Mouse (Mus musculus): ENCODE data around the gene Krtap10-10.
"Not testable (repeated sequence)": the region's sequence is repeated elsewhere in the genome, so short reads cannot be mapped to it uniquely, and the experiment has no call there.

The Krtap10-10 gene

GRCm38 (mm10) chr10:77835647-77836046 lies at the start of gene Krtap10-10:
Krtap10-10 (plus strand) TSS chr10:77835947.
- H3K4me1 ChIP-seq (replicated peaks; ENCODE audit: low read depth, low read length), result 0 out of 2 replicates have a peak, but pooled peaks cover 5% of the 10 kb centered on the region
- H3K36me3 ChIP-seq (ENCODE audit: insufficient read depth, low read length), result no peaks in the 10 kb centered on the region
- TF ChIP-seq NANOG (IDR thresholded peaks at IDR 0.05; ENCODE audit: borderline replicate concordance, low read length), result no peak
- TF ChIP-seq POU5F1 (IDR thresholded peaks at IDR 0.05; ENCODE audit: borderline replicate concordance, low read length), result no peak
- no peak for TF ChIP-seq CTCF (conservative IDR thresholded peaks at IDR 0.05; ENCODE audit: low read length)
- no peaks in the 10 kb centered on the region for H3K27me3 ChIP-seq (ENCODE audit: insufficient read depth, low read length)
- H3K9me3 ChIP-seq (ENCODE audit: low read length), result no peaks in the 10 kb centered on the region
- peak within 1 kb of the TSS; percentile 62 for H3K4me3 ChIP-seq (replicated peaks; ENCODE audit: low read length)

- H3K36me3 ChIP-seq (ENCODE audit: insufficient read depth, low read length); H3K4me3 ChIP-seq (replicated peaks; ENCODE audit: low read length); H3K27me3 ChIP-seq (ENCODE audit: insufficient read depth, low read length); H3K4me1 ChIP-seq (replicated peaks; ENCODE audit: low read depth, low read length); H3K9me3 ChIP-seq (ENCODE audit: low read length): not testable (repeated sequence)
Measured at GRCm38 (mm10) chr10:77787876-77788275, 47.9 kb upstream of the Krtap10-10 start, which contains the start of gene Gm7137. Gm7137 (minus strand) TSS chr10:77788200.

- Histone ChIP-seq H3K36me3 (ENCODE audit: insufficient read depth, low read length) (no peaks in the 10 kb centered on the region), H3K4me1 (replicated peaks; ENCODE audit: low read depth, low read length) (no peaks in the 10 kb centered on the region), H3K4me3 (replicated peaks; ENCODE audit: low read length) (no peak overlapping the region), H3K27me3 (ENCODE audit: insufficient read depth, low read length) (no peaks in the 10 kb centered on the region), H3K9me3 (ENCODE audit: low read length) (no peaks in the 10 kb centered on the region)
- TF ChIP-seq NANOG (IDR thresholded peaks at IDR 0.05; ENCODE audit: borderline replicate concordance, low read length) (no peak), POU5F1 (IDR thresholded peaks at IDR 0.05; ENCODE audit: borderline replicate concordance, low read length) (no peak), CTCF (conservative IDR thresholded peaks at IDR 0.05; ENCODE audit: low read length) (no peak)
Measured at GRCm38 (mm10) chr10:77788621-77789020, 47.1 kb upstream of the Krtap10-10 start.

GRCm38 (mm10) chr10:77794976-77795375 lies 40.8 kb upstream of the Krtap10-10 start, which contains the start of gene Gm9639:
Gm9639 (minus strand) TSS chr10:77795076.
- no peaks in the 10 kb centered on the region for H3K27me3 ChIP-seq (ENCODE audit: insufficient read depth, low read length)
- no peak for TF ChIP-seq POU5F1 (IDR thresholded peaks at IDR 0.05; ENCODE audit: borderline replicate concordance, low read length)
- TF ChIP-seq CTCF (conservative IDR thresholded peaks at IDR 0.05; ENCODE audit: low read length), result no peak
- TF ChIP-seq NANOG (IDR thresholded peaks at IDR 0.05; ENCODE audit: borderline replicate concordance, low read length), result no peak
- H3K36me3 ChIP-seq (ENCODE audit: insufficient read depth, low read length), result no peaks in the 10 kb centered on the region
- peaks cover 30% of the 10 kb centered on the region for H3K4me1 ChIP-seq (replicated peaks; ENCODE audit: low read depth, low read length)
- no peaks in the 10 kb centered on the region for H3K9me3 ChIP-seq (ENCODE audit: low read length)
- no peak within 1 kb of the TSS for H3K4me3 ChIP-seq (replicated peaks; ENCODE audit: low read length)

- Histone ChIP-seq H3K4me3 (replicated peaks; ENCODE audit: low read length) (no peak overlapping the region), H3K36me3 (ENCODE audit: insufficient read depth, low read length) (no peaks in the 10 kb centered on the region), H3K9me3 (ENCODE audit: low read length) (no peaks in the 10 kb centered on the region), H3K27me3 (ENCODE audit: insufficient read depth, low read length) (no peaks in the 10 kb centered on the region), H3K4me1 (replicated peaks; ENCODE audit: low read depth, low read length) (peaks cover 30% of the 10 kb centered on the region)
- TF ChIP-seq CTCF (conservative IDR thresholded peaks at IDR 0.05; ENCODE audit: low read length), result no peak
- no peak for TF ChIP-seq POU5F1 (IDR thresholded peaks at IDR 0.05; ENCODE audit: borderline replicate concordance, low read length)
- TF ChIP-seq NANOG (IDR thresholded peaks at IDR 0.05; ENCODE audit: borderline replicate concordance, low read length), result no peak
Measured at GRCm38 (mm10) chr10:77797677-77798076, 38.1 kb upstream of the Krtap10-10 start.

GRCm38 (mm10) chr10:77798164-77798920 lies 37.4 kb upstream of the Krtap10-10 start:
- not testable (repeated sequence) for H3K27me3 ChIP-seq (ENCODE audit: insufficient read depth, low read length); H3K4me3 ChIP-seq (replicated peaks; ENCODE audit: low read length); H3K36me3 ChIP-seq (ENCODE audit: insufficient read depth, low read length); H3K9me3 ChIP-seq (ENCODE audit: low read length)
- H3K4me1 ChIP-seq (replicated peaks; ENCODE audit: low read depth, low read length), result peaks cover 30% of the 10 kb centered on the region

- H3K4me3 ChIP-seq (replicated peaks; ENCODE audit: low read length), result no peak within 1 kb of the TSS
- no peaks in the 10 kb centered on the region for H3K36me3 ChIP-seq (ENCODE audit: insufficient read depth, low read length)
- H3K9me3 ChIP-seq (ENCODE audit: low read length), result peaks cover 2% of the 10 kb centered on the region; the same call in 1 of the 2 replicates
- TF ChIP-seq CTCF (conservative IDR thresholded peaks at IDR 0.05; ENCODE audit: low read length) (no peak), POU5F1 (IDR thresholded peaks at IDR 0.05; ENCODE audit: borderline replicate concordance, low read length) (no peak), NANOG (IDR thresholded peaks at IDR 0.05; ENCODE audit: borderline replicate concordance, low read length) (no peak)
- peaks cover 30% of the 10 kb centered on the region for H3K4me1 ChIP-seq (replicated peaks; ENCODE audit: low read depth, low read length)
- no peaks in the 10 kb centered on the region for H3K27me3 ChIP-seq (ENCODE audit: insufficient read depth, low read length)
Measured at GRCm38 (mm10) chr10:77798921-77799508, 36.7 kb upstream of the Krtap10-10 start, which contains the start of gene Gm19668. Gm19668 (minus strand) TSS chr10:77799133.

- H3K9me3 ChIP-seq (ENCODE audit: low read length), result peaks cover 19% of the 10 kb centered on the region
- H3K4me3 ChIP-seq (replicated peaks; ENCODE audit: low read length), result no peak overlapping the region
- TF ChIP-seq POU5F1 (IDR thresholded peaks at IDR 0.05; ENCODE audit: borderline replicate concordance, low read length) (no peak), NANOG (IDR thresholded peaks at IDR 0.05; ENCODE audit: borderline replicate concordance, low read length) (no peak), CTCF (conservative IDR thresholded peaks at IDR 0.05; ENCODE audit: low read length) (no peak)
- 0 out of 2 replicates have a peak, but pooled peaks cover 3% of the 10 kb centered on the region for H3K4me1 ChIP-seq (replicated peaks; ENCODE audit: low read depth, low read length)
- no peaks in the 10 kb centered on the region for H3K27me3 ChIP-seq (ENCODE audit: insufficient read depth, low read length)
- no peaks in the 10 kb centered on the region for H3K36me3 ChIP-seq (ENCODE audit: insufficient read depth, low read length)
Measured at GRCm38 (mm10) chr10:77804095-77804494, 31.7 kb upstream of the Krtap10-10 start.

GRCm38 (mm10) chr10:77811743-77812142 lies 24.0 kb upstream of the Krtap10-10 start, which contains the start of gene Gm9507:
Gm9507 (minus strand) TSS chr10:77811843.
- no peak for TF ChIP-seq POU5F1 (IDR thresholded peaks at IDR 0.05; ENCODE audit: borderline replicate concordance, low read length)
- no peak for TF ChIP-seq NANOG (IDR thresholded peaks at IDR 0.05; ENCODE audit: borderline replicate concordance, low read length)
- no peak for TF ChIP-seq CTCF (conservative IDR thresholded peaks at IDR 0.05; ENCODE audit: low read length)
- Histone ChIP-seq H3K27me3 (ENCODE audit: insufficient read depth, low read length) (no peaks in the 10 kb centered on the region), H3K4me1 (replicated peaks; ENCODE audit: low read depth, low read length) (no peaks in the 10 kb centered on the region), H3K9me3 (ENCODE audit: low read length) (peaks cover 31% of the 10 kb centered on the region), H3K4me3 (replicated peaks; ENCODE audit: low read length) (no peak within 1 kb of the TSS), H3K36me3 (ENCODE audit: insufficient read depth, low read length) (no peaks in the 10 kb centered on the region)
